Mouse (Mus musculus) bone marrow macrophage, adult 2 months (primary cell): ENCODE results near the gene Mepe.

Experiments
- CTCF ChIP-seq: IDR thresholded peaks from 2 replicates; pipeline ENCODE4 v1.5.1; 2012; ENCODE audit warnings: low read depth, mild to moderate bottlenecking, low read length, moderate library complexity
- POLR2A ChIP-seq: IDR thresholded peaks from 2 replicates; pipeline ENCODE4 v1.6.1; 2012; ENCODE audit warnings: mild to moderate bottlenecking, low read depth, low read length, borderline replicate concordance

- no peak for TF ChIP-seq POLR2A
- TF ChIP-seq CTCF: no peak
Measured at GRCm38 (mm10) chr5:104380574-104380973, 55.4 kb downstream of the Mepe start.
